Mouse (Mus musculus) monocyte, adult 2 months (primary cell): ENCODE data around the gene Cd5.
A peak's percentile ranks its signal among the peaks of the same experiment; 100 is the strongest.

Experiments
- DNase-seq, 2 experiments: peaks; one replicate each; pipeline ENCODE4 v3.0.0; 2022; ENCODE audit warnings: low spot score in 2 of 2, low read depth in 1 of 2

Cd5 gene

DNA sequence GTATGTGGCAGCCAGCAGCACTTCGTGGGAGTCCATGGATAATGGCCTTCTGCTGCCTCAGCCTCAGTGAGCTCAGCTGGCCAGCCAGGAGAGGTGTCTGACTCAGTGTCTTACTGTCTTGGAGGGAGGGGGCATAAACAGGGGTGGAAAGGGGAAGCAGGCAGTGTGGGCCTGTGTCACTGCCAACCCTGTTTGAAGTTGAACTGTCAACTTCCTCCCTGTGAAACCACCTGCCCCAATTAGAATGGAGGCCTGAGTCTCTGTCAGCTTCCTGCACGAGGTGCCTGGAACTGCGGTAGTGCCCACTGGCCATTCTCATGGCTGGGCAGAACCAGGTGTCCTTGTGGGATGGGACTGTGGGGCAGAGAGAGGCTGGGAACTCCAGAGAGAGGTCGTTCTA lies at the start of gene Cd5:
Gene Cd5, minus strand, starts transcription at position 192 of the 400 bp plus-strand sequence.
- DNase-seq, result peak; percentile 56 to 63

DNA sequence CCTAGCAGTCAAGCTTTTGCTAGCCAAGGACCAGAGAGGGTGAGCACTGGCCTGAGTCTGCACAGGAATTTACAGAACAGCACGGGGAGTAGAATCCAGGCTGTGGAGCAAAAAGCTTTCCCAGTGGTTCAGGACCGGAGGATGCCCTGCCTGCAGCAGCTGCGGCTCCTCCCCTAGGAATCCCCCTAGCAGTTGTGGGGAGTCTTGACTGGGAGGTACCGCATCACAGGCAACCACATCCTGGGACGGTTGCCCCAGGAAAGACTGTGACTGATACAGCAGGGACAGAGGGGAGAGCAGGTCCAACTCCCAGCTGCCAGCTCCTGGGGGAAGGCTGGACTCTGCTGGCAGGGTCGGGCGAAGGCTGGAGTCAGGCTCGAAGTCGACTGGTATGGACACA lies 49.4 kb upstream of the Cd5 start:
- no peak for DNase-seq

DNA sequence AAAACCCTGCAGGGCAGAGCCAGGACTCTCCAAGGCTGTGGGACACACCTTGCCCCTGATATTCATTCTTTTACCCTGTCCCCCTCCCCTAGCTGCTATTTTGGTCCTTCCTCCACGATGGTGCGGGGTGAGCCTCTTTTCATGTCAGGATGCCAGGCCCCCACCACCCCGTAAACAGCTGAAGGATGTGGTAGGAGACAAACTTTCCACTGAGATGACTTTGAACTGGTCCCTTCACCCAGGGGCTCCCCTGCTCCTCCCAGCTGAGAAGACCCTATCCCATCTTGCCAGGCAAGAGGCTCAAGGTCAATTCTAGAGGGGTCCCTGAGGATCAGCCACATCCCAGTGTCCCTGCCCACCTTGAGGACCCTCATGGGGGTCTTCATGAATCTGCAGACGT lies 48.6 kb upstream of the Cd5 start:
- DNase-seq, result no peak

DNA sequence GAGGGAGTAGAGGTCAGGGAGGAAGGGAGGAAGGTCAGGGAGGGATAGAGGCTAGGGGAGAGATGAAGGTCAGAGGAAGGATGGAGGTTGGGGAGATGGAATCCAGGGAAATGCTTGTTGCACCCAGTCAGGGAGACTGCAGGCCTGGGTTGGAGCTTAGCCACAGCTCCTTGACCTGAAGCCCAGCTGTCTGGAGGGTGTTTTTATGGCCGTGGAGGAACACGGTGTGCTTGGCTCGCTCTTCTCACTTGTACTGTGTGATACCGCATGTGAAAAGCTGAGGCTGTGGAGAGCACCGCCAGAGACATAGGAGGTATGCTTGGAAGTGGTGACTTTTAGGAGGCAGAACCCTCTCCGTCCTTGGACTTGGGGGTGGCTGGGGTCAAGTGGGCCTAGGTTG lies 48.0 kb upstream of the Cd5 start:
- DNase-seq, result no peak

DNA sequence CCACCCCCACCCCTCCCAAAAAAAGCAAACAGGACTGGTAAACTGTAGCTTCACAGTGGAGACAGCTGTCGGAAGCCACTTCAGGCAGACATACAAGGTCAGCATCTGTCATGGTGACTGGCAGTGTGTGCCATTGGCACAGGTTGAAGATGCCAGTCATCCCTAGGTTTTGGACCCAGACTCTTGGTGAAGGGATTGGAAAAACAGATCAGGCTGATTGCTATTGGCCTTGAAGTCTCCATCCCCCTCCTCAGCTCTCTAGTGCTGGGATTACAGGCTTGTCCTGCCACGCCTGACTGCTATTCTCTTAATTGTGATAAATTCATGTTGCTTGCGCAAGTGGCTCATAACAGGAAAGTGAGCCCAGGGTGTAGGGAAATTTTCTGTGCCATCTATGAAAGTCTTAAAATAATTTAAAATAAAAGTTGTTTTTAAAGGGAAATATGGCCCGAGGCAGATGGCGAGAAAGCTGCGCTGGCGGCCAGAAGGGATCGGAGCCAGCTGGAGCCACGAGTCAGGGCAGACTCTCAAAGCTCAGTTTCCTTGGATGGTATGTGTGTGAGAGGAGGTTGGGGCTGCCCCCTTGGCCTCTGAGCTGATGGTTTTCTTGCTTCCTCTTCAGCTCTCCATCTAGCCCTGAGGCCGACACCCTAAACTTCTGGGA lies 46.1 kb upstream of the Cd5 start:
- DNase-seq, result no peak

DNA sequence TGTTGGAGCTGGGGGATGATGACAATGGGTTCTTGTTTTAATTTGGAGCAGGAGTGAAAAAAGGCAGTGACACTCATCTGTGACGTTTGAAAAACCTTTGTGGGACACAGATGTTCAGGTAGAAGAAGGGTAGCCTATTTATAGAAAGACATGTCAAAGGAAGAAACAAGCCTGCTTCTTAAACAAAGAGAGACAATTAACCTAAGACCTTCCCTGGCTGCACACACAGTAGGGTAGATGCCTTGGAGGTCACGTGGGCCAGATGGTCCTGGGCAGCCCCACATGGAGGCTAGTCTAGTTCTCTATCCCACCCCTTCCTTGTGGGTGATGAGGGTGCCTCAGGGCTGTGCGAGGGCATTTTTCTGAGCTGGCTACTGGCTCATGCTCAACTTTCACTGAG lies 45.3 kb upstream of the Cd5 start:
- DNase-seq, result no peak

DNA sequence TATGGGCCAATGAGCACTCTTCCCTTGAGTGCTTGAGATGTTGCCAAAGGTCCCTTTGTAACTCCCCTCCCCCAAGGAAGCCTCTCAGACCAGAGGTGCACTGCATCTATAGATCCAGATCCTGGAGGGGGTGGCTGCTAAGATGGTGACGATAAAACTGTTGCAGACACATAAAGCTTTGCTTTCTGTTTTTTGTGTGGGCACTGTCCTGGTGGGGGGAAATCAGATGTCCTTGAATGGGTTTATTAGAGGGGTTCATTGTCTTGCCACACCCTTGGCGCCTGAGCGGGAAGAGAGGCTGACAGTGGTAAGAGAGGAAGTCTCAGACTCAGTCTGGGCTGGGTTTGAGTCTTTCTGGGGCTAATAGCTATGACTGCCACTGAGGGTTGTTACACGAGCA lies 44.4 kb upstream of the Cd5 start:
- no peak for DNase-seq

DNA sequence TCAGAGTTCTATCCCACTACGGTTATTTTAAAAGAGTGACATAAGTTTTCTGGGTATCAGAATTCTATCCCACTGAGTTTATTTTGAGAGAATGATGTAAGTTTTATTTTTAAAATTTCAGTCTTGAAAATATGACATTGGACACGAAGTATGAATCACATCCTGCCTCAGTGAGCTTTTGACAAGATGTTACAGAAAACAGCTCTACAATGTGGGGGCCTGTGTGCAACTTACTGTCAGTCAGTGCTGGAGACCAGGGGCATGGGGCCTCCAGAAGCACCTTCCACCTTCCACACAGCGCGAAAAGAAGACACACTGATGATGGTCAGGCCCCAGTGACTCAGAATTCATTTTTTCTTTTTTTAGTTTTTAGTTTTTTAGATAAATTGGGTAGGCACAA lies 42.8 kb upstream of the Cd5 start:
- no peak for DNase-seq

DNA sequence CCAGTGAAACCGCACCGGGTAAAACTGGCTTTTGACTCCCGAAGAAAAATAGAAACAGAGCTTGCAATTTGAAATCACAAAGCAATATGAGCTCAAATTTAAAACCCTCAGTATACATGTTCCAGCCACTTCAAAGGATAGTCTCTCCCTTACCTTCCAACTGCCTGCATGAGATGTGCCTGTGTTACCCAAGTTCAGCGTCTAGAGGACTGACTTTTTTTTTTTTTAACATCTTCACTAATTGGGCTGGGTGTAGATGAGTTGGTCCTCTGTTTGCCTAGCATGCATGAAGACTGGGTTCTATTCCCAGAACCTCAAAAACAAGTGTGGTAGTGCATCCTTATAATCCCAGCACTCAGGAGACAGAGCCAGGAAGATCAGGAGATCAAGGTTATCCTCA lies 38.1 kb upstream of the Cd5 start:
- DNase-seq, result no peak

DNA sequence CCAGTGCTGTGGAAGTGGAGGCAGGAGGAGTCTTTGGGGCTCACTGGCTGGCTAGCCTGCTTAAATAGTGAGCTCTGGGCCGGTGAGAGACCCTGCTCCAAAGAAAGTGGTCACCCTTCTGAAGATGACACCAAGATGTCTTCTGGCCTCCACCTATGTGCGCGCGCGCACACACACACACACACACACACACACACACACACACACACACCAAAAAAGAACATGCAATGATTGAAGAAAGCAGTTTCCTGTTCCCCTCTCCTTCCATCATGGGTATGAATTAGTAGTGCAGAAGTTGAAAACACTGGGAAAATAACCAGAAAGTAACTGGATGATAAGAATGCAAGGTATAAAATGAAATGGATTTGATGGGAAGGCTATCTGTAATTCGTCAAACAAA lies 35.3 kb upstream of the Cd5 start:
- no peak for DNase-seq

DNA sequence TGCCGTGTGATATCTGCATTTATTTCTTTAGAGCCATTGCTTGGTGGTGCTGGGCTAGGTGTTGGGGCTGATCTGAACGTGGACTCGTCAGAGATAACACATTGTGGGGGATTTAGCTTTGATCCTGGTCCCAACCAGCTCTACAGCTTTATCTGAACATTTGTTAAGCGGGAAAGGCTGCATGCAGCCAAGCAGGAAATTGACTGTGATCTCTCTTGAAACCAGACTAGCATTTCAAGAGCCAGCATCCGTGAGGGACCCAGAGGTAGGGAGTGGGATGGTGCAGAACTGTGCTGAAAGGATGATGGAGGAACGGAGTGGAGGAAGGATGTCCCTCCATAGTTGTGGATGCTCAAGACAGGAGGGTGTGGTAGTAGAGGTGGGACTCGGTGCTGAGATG lies 34.6 kb upstream of the Cd5 start:
- no peak for DNase-seq

DNA sequence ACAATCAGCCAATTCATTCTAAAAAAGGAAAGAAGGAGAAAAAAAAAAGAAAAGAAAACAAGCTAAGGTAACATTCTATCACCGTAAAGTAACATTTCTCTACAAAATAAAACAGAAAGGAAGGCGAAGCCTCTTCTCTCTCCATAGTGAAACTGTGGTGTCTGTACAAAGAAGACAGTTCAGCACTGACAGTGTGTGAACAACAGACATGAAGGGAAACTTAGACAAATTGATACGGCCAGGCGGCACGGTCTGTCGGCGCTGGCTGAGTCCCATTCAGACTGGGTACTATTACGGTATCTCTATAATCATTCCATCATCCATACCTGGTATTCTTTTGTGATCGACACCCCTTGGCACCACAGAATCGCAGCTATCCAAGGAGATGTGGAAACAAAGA lies 34.1 kb upstream of the Cd5 start:
- DNase-seq, result no peak

DNA sequence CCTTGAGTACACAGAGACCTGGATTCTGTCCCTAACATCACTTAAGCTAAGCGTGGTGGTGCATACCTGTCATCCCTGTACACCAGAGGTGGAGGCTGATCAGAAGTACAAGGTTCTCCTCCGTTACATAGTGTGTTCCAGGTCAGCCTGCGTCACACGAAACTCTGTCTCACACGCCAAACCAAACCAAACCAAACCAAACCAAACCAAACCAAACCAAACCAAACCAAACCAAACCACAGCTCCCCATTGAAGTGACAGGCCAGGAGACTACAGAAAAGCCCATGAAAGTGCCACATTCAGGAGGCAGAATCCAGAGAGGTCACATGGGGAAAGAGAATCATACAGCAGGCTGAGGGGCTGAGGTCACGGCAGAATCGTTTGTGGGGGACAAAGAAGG lies 33.2 kb upstream of the Cd5 start:
- DNase-seq, result no peak

DNA sequence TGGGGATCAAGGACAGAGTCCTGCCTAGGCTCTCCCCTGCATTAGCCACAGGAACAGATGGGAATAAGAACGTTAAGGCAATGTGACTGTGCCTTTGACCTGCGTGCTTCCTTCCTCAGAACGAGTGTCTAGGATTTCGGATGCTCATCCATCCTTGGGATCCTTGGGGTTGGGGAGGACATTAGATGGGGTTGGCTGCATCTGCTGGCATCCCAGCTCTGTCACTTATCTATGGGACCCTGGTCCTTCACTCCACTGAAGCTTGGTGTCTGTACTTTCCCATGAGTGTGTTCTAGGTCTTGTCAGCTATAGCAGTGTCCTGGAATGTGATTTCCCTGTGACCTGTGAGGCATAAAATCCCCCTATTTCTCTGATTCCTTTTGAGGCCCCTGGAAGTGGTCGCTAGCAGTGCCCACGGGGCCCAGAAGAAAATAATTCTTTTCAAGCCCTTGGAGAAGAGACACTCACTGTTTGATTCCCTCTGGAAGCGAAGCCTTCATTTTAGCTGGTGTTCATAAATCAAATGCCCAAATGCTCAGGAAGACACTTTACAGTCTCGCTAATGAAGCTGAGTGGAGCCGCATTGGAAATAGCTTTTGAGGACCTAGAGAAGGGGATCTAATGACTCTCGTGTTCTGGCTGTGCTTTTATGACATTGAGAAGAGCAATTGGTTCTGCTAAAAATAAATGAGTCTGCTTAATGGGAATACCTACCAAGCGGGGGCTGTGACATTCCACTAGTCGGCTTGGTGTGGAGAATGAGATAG lies 30.8 kb upstream of the Cd5 start:
- DNase-seq, result no peak

DNA sequence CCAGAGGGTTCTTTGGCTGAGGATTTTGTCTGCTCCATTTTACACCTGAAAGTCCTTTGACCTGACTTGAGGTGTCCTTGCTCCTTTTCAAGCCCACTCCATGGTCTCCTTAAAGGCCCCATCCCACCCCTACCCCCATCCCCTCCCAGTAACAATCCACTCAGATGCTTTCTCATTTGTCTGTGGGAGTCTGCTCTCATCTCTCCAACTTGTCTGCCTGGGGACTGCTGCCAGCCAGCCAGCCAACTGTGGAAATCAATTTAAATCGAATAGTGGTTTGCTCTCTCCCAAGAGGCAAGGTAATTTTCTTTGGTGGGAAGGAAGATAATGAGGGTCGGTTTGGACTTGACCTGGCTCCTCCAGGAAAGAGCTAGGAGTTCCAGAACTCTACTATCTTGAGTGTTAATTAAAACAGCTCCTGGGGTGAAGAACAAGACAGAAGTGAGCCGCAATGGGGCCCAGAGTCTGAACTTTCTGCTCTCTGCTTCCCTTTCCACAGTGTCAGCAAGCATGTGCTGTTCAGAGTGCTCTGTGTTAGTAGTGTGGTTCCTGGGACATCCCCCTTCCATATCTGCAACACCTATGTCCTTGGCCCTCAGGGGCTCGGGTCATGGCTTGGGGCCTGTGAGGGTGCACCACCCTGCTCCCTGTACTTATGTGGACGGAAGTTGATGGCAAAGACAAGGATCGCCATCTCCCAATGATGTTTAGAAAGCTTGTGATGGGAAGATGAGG lies 30.1 kb upstream of the Cd5 start:
- DNase-seq, result no peak

DNA sequence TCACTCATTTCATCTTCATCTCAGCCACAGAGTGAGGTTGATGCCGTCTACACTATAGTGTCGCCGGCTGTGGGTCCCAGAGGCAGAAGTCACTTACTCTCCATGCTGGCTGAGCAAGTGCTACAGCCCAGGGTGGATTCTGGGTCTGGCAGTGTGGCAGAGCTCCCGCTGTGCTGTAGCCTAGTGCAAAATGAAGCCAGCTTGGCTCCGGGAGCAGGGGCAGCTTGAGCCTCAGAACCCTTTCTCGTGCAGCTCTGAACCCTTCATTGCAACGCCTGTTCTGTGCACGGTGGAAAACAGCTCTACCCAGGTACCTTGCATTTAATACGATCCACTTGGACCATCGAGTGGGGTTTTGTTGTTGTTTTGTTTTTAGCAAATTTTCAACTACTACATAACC lies 28.8 kb upstream of the Cd5 start:
- DNase-seq, result no peak

DNA sequence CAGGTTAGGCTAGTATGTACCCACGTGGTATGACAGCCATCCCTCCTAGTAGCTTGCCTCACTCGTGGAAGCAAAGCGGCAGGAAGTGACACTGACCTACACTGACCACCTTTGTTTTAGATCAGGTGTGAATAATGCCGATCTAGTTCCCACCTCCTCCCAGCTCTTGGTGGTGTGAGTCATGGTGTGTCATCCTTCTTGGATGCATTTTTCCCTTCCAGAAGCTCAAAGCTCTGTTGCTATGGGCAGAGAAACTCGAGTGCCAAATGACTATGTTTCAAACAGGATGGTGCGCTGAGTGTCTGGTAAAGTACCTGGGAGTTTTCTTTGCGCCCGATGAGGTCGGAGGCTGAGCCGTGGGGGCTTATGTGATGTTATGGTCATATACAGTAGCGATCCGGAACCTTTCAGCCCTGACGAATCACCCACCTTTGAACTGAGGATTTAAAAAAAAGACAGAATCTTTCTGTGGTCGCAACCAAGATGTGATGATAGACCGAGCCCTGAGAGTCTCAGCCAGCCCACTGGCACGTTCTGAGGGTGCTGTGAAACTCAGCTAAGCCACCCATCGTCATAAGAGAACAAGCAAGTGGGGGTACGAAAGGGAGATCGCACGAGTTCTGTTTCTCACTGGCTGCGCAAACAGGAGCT lies 24.7 kb upstream of the Cd5 start:
- no peak for DNase-seq

DNA sequence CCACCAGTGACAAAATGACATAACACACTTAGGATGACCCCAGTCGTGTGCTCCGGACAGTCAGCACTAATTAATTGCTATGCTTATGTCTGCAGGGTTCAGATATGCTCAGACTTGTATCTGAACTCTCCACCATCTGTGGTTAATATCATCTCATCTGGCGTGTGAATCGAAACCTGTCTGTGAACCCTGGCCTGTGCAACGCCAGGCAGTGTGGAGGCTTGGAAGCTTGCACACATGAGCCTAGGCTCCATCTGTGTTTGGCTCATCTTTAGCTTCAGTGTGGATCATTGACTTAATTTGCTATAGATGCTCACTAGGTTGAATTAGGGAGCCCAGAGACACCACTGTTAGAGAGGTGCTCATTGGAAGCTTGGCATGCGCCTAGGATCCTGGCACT lies 23.7 kb upstream of the Cd5 start:
- DNase-seq, result no peak

DNA sequence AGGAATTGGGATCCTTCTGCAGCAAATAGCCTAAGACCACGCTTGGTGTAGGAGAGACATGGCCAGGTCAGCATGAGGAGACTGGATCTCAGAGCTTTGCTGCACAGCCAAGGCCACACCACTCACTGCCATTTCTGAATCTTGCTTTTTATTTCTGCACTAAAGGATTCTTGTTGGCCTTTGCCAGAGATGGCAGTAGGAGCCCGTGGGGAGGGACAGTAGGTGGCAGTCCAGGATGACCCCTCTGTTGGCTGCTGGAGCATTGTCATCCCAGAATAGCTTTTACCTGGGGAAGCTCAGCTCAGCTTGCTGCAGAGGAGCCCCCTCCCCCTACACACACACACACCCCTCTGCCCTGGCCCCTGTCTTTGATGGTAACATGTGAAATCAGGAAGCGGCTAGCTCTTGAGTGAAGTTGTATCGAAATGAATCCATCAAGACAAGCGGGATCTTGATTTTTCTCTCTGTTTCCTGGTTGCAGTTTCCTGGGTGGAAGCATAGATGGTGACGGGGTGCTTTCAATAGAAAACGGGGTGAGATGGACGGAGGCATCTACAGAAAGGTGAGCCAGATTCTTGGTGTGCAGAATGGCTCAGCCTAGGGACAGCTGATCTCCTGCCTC lies 23.1 kb upstream of the Cd5 start:
- no peak for DNase-seq

DNA sequence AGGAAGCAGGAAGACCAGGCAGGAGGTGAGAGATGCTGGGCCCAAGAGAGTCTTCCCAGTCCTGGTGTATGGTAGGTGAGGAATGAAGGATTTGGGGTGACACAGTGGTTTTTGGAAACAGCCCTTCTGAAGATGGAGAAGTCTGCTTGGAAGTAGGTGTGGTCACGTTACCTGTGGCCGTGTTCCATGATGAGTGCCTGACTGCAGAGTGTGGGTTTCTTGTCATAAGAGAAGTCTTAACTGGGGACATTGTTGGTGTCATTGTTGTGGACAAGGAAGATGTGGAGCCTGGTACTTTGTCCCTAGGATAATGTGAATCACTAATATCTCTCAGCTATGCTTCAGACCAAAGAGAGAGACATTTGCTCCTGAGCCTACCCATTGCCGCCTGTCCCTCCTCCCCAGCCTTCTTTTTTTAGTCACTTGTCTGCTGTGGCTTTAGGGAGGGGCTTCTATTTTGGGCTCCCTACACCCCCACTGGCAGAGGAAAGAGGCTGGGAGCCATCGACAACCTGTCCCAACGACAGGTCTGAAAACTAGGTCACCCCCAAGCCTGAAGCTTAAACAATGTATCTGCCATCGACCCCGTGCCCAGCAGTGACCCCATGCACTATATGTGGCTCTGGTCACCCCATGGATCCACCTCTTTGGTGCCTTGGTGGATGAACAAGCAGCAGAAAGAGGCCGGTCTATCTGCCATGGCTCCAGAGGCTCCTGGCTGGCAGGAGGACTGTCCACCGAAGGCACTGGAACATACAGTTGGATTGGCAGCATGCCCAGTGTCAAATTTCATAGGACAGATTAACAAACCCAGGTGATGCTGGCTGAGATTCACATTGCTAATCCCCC lies 21.4 kb upstream of the Cd5 start:
- no peak for DNase-seq

DNA sequence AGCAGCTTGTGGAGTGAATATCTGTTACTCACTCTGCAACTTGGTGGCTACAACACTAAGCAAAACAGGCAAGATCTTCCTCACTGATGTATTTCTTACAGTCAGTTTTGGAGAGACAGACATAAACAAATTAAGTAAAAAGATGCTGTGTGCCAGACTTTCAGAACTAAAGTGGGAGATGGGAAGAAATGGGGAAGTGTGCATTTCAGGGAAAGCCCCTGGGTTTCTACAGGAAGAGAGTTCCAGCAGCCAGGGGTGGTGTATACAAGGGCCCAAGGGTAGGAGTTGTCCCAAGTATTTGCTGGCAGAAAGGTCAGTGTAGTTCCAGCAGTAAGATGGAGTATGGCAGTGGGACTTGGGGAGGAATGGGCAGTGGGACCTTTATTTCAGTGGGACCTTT lies 20.7 kb upstream of the Cd5 start:
- DNase-seq, result no peak
